Mouse (Mus musculus) A20 (cell line): Measurements from ENCODE around the gene Creb1.
A peak's percentile ranks its signal among the peaks of the same experiment; 100 is the strongest.
"Not testable (repeated sequence)": the region's sequence is repeated elsewhere in the genome, so short reads cannot be mapped to it uniquely, and the experiment has no call there.

Experiments used
- DNase-seq: peaks from one replicate; pipeline ENCODE4 v3.0.0-alpha.2; 2011; ENCODE audit warnings: low read depth, low spot score

Gene Creb1

GRCm38 (mm10) chr1:64616881-64617714, 84.7 kb downstream of the Creb1 start, which contains the start of gene Mettl21a:
TSS of gene Mettl21a (minus strand) at chr1:64617242.
- DNase-seq = peak; percentile 92

DNA sequence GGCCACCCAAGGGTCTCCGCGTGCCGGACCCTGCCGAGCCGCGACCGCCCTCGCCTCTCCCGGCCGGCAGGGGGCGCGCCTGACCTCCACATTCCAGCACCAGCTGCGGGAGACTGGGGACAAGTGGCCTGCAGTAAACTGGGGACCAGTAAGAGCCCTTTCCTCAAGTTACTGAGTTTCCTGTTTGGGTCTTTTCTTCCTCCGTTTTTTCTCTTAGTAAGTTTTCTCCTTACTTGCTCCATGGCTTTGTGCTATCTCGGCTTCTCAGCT, 85.2 kb downstream of the Creb1 start:
- DNase-seq = peak; percentile 87

DNA sequence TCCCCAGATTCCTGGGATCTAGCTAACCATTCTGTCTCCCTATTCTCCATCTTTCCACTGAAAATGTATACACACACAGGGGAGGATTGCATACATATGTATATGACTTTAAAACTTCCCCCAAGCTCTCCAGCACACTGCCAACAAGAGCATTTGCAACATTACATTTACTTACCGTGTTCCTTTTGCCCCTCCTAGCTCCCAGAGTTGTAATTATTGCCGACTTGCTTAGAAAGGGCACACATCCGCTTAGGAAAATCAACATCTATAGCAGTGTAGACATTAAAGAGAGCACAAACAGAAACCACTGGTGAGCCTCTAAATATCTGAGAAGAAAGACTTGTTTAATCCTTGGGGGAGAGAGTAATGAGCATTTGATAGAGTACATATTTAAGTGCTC, 85.8 kb downstream of the Creb1 start:
- DNase-seq = peak; percentile 55

DNA sequence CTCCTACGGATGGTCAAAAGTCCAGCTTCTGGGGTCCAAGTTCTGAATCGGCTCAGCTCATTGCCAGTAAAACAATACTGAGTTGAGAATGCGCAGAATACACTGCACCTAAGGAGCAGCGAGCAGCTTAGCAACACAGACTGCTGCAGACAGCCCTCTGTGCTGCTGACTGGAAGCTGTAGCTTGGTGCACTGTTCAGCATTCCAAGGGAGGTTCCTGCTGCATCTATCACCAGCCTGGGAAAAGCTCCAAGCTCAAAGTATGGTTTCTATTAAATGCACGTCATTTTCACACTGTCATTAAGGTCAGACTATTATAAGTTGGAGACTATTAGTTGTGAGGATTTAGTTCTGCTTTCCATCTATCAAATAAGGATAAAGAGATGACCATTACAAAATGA, 88.7 kb downstream of the Creb1 start:
- DNase-seq = no peak

GRCm38 (mm10) chr1:64623558-64624435, 91.4 kb downstream of the Creb1 start:
- no peak for DNase-seq

DNA sequence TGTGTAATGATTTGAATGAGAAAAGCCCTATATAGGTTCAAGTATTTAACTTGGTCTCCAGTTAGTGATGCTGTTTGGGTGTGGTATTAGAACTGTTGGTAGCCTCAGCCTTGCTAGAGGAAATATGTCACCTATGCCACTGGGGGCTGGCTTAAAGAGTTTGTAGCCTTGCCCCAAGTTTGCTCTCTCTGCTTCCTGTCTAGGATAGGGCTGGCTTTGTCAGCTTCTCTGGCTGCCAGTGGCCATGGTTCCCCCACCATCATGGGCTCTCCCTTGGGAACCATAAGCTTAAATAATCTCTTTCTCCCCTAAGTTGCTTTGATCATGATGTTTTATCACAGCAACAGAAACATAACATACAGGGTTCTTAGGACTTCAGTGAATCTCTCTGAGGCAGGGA, 92.8 kb downstream of the Creb1 start:
- DNase-seq = no peak

DNA sequence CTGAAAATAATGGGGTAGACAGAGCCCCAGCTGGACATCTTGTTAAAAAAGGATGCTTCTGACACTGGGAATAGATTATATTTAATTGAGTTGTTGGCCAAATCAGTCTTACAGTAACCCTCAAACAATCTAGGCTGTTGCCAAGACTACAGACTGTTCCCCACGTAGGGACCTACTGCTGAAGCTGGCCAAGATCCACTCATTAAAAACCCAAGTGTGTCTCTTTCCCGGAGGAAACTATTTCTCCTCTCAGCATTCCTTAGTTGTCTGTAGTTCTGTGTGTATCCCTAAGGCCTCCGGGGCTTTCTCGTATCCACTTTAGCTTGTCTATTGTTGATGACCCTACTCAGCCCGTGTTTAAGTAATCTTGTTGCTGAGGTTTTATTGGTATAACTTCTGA, 99.1 kb downstream of the Creb1 start:
- DNase-seq = no peak

GRCm38 (mm10) chr1:64633237-64633636, 100.8 kb downstream of the Creb1 start:
- DNase-seq = no peak

DNA sequence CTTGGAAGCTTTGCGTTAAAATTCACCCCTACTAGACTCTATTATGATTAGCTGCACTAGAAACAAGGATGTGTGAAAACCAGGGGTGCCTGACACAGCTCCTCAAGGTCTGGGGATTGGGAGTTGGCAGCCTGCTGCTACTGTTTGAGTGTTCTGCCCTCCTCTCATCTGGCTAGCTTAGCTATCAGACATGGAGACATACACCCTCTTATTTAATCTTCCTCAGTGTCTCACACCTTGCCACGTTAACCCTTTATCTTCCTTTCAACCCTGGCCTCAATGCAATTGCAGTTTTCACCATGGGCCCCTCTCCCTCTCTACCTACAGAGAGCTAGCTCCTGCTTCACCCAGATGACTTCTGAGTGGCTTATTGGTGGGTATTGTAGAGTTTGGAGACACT, 103.2 kb downstream of the Creb1 start:
- no peak for DNase-seq

DNA sequence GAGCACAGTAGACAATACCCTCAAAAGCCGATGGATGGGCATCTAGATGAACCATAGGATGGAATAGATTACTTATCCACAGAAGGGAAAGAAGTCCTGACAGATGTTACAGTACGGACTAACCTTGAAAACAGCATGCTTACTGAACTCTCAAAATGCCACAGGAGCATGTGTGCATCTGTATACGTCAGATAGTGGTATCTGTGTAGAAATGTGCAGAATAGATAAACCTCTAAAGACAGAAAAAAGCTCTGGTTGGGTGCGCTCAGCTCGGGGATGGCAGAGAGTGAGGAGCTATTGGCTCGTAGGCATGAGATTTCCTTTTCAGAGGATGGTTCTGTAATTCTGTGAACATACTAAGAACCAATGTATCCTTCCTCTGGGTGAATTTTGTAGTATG, 106.8 kb downstream of the Creb1 start:
- DNase-seq = no peak

- no peak for DNase-seq
These were observed 108.6 kb downstream of the Creb1 start for GRCm38 (mm10) chr1:64641069-64641468.

GRCm38 (mm10) chr1:64642541-64642940, 110.1 kb downstream of the Creb1 start:
- not testable (repeated sequence) for DNase-seq

DNA sequence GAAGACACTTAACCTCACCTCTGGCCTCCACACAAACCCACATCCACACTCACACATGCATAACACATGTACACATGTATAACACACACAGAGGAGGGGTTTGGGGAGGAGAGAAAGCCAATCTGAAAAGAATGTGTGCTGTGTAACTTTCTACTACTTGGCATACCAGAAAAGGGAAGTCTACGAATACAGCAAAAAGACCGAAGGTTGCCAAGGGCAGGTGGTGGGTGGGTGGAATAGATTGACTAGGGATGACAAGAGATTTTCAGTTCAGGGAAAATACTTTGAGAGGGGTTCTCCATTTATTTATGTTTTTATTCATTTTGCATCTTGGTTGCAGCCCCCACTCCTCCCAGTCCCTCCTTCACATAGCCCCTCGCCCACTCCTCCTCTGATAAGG, 112.1 kb downstream of the Creb1 start:
- DNase-seq = no peak

DNA sequence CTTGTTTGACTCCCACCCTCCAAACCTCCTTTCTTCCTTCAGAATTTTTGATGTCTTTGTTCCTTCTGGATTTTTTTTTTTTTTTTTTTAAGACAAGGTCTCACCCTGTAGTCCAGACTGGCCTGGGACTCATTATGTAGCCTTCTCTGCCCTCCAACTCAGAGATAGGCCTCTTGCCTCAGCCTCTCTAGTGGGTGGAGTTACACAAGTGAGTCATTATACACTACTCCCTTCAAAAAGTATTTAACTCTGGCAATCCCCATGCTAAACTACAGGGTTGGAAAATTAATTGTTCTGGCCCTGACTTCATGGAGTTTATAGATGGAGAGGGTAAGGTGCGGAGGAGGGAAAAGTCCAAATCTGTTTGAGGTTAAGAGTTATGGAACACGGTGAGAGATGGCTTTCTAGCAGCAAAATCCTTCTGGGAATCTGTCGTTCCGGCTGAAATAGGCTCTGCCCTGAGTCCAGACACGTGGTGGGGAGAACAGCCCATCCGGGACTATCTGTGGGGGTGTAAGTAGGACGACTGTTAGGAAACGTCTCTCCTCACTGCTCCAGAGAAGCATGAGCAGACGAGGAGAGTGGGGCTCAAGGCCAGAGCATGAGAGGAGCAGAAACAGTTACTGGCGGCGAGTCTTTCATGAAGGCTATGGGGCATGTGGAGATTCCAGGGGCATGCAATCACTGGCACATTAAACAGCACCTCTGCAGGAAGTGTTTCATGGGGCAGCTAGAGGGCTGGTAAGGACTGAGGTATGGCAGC, 117.1 kb downstream of the Creb1 start:
- no peak for DNase-seq

DNA sequence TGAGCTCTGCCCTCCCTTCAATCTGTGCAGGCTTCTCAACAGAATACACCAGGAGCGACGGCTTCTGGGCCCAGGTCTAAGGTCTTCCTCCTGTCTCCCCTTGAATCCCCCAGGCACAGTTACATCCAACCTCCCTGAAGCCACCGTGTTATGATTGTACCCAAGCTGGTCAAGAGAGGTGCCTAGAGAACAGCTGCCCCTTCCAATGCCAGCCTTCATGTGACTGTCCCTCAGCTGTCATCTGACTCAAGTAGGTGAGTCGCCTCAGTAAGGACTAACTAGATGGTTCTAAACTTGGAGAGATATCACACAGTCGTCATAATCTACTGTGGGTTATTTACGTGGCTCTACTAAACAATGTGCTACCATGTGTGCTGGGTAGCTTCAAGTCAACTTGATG, 121.3 kb downstream of the Creb1 start:
- no peak for DNase-seq
